Mouse (Mus musculus) heart, adult 8-10 months (tissue): ENCODE results near the gene Stambp. TPM values are rescaled to one million over a fixed set of nuclear protein-coding genes. Genes with fewer than 3 reads are reported as not detected.

Experiments
- DNase-seq: peaks from one replicate; pipeline ENCODE4 v3.0.0; 2022; ENCODE audit warnings: low spot score
- total RNA-seq, 4 experiments: library from RNA; stranded (reverse); gene quantifications; 2 replicates each; pipeline ENCODE4 v1.2.4; 2022

The Stambp gene
- total RNA-seq, 4 experiments from 2014 or later: 11.4 to 14.9 (median 12.9) TPM

DNA sequence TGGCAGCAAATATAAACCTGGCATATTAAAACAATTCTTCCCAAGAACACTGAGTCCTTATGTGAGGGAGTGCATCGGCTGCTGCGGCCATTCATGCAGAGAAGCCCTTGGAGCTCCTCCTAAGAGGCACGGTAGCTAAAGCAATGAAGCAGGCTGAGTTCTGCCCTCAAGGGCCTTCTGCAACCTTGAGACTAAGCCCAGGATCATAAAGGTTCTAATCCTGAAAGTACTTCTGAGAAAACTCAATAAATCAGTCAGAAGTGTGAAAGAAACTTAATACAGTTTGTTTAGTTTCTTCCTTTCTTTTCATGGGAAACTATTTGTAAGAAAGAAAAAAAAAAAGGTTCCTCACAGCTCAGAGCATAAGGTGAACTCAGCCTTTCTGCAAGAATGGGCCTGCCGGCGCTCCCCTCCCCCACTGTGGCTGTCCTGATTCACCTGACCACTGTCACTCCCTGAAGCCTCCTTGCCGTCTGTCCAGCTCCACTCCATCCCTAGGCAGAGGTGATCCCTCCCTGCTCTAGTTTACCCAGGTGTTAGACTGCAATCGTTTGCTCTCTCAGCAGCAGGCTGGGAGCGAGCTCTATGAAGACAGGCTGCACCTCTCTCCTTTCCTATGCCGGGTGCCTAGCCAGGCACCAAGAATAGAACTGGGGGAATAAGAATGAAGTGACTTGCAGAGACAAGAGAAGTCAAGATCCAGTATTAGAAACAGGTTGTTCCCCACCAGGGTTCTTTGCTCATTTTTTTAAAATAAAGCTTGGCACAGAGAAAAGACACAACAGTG is 70.8 kb downstream of the Stambp start:
- no peak for DNase-seq

DNA sequence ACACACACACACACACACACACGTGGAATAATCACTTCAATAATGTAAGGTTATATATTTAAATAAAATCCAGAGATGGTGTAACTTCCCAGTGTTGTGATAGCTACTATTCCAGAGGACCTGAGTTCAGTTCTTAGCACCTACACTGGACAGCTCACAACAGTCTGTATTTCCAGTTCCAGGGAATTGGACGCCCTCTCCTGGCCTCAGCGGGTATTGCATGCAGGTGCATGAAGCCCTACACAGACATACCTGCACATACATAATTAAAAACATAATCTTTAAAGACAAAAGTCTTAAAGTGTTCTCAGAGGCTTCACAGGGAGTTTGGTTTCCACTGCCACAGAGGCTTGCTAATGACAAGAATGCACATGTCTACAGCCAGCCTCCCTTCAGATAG is 72.1 kb downstream of the Stambp start:
- no peak for DNase-seq

DNA sequence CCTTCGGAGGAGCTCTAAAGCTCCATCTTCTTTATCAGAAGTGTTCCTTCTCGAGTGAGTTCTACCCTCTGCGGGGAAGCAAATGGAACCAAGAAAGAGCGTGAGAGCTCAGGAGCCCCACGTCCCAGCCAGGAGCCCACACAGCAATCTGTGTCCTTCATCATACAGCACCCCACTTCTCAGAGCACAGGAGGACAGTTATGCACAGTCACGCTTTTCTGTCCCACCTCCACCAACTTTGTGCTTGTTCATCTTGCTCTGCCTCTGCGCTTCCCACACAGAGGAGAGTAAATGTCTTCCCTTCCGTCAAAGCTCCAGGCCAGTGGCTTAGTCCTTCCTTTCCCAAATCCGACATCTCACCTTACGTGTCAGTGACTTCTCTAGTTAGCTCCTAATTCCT is 73.5 kb downstream of the Stambp start:
- DNase-seq: no peak

DNA sequence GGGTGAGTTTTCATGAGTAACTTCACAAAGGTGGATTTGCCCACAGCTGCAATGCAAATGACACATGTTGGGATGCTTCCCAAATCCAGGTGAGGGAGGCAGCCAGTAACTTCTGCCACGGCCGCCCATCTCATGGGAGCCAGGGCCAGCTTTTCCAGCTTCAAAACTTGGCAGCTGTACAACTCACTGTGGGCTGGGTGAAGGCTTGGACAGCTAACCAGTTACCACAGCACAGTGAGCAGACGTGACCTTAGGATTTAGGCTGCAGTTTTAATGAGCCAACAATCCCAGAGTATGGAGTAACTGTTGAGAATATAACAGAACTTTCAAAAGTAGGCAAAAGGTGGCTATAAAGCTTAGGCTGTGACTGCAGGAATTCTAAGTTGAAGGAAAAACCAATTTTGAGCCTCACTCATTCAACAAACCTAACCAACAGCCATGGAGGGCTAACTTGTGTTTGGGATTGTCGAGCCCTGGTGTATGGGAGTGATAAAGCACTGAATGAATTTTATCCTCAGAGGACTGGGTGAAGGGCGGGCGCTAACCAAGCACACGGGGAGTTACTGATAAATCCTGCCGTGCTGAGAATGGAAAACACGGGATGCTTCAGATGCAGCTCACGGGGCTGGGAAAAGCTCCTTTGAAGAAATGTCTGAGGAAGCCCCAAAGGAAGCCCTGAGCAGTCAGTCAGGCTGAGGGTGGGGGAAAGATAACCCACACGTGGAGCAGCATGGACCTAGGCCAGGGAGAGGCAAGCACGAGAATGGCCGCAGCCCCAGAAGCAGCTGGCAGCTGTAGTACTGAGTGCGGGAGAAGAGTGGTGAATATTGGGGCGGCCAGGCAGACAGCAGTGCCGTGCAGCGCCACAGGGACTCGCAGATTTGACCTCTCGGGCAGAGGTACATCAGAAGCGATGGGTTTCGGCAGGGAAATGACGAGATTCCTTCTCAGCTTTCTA is 75.5 kb downstream of the Stambp start:
- DNase-seq: no peak

DNA sequence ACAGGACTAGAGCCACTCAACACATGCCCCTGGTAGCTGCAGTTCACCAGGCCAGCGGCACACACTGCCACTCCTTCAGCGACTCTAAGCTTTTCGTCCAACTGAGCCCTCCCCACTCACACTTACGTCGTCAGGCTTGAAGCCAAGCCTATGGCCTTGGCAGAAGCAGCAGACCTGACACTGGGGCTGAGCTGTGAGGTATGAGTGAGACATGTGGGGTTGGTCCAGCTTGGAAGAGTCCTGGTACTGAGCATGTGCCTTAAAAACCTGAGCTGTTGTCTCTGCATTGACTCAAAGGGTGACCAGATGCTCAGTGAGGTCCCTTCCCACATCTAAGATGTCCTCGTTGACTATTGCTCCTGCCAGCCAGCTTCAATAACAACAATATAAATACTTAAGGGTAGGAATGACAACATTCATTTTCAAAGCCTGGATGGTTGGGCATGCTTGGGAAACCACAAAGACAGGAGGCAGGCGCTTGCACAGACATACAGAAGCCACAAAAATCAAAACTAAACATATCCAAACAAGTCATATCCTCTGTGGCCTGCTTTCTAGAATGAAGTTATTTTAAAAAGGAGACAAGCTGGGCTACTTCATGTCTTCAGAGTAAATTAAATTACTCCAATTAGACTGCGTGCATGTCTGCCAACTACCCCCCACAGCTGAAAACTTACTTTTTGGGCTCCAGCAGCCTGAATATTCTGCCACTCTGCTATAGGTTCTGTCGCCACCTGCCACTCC is 76.3 kb downstream of the Stambp start:
- peak; percentile 36 for DNase-seq

Other genes starting within 250 kb of the Stambp start
- gene Mthfd2, start 246.8 kb downstream of the Stambp start, total RNA-seq: 1 to 10 TPM; 1.0 to 2.2 (median 1.9) TPM
- 10 to 100 TPM; 15.5 to 28.4 (median 20.2) TPM for gene Mob1a, start 246.7 kb downstream of the Stambp start, total RNA-seq
- 100 to 1,000 TPM; 295 to 417 (median 378) TPM for gene Bola3, start 223.6 kb downstream of the Stambp start, total RNA-seq
- 10 to 100 TPM; 15.5 to 19.8 (median 17.2) TPM for gene Tet3, start 113.6 kb downstream of the Stambp start, total RNA-seq
- 10 to 100 TPM; 32.7 to 37.1 (median 34.4) TPM for gene Dguok, start 65.8 kb downstream of the Stambp start, total RNA-seq
- 1 to 10 TPM in 2 of 4 experiments, under 1 TPM in 2; 0.33 to 1.6 (median 0.89) TPM for gene Actg2, start 36.5 kb downstream of the Stambp start, total RNA-seq
- gene Clec4f, start 83.5 kb upstream of the Stambp start, total RNA-seq: under 1 TPM; 0.25 to 0.57 (median 0.47) TPM
- 1 to 10 TPM in 1 of 4 experiments, under 1 TPM in 3; 0.46 to 1.1 (median 0.75) TPM for gene Cd207, start 105.1 kb upstream of the Stambp start, total RNA-seq
- gene Vax2, start 138.5 kb upstream of the Stambp start, total RNA-seq: not detected
- under 1 TPM in 1 of 4 experiments, not detected in 3; 0.17 TPM for gene Atp6v1b1, start 170.3 kb upstream of the Stambp start, total RNA-seq
- gene Ankrd53, start 189.9 kb upstream of the Stambp start, total RNA-seq: under 1 TPM in 1 of 4 experiments, not detected in 3; 0.22 TPM
- gene Tex261, start 203.1 kb upstream of the Stambp start, total RNA-seq: 100 to 1,000 TPM in 2 of 4 experiments, 10 to 100 TPM in 2; 91.3 to 107 (median 97.8) TPM
- 10 to 100 TPM; 19.9 to 25.3 (median 22.7) TPM for gene Nagk, start 222.3 kb upstream of the Stambp start, total RNA-seq